Mouse (Mus musculus) testis, adult 2 months (tissue): ENCODE results near the gene Olfr1221.

Source experiments
- CTCF ChIP-seq: fragments of 200-500 bp; IDR thresholded peaks from 2 replicates; pipeline ENCODE4 v1.5.1; 2012; ENCODE audit warnings: low read depth, mild to moderate bottlenecking, inconsistent platforms, low read length, moderate library complexity; ENCODE audit not compliant: control insufficient read depth, insufficient read depth, insufficient replicate concordance
- POLR2A ChIP-seq: fragments of 200-500 bp; IDR thresholded peaks from 2 replicates; pipeline ENCODE4 v1.6.1; 2012; ENCODE audit warnings: low read depth, mild to moderate bottlenecking, inconsistent platforms, low read length, moderate library complexity; ENCODE audit not compliant: control insufficient read depth

DNA sequence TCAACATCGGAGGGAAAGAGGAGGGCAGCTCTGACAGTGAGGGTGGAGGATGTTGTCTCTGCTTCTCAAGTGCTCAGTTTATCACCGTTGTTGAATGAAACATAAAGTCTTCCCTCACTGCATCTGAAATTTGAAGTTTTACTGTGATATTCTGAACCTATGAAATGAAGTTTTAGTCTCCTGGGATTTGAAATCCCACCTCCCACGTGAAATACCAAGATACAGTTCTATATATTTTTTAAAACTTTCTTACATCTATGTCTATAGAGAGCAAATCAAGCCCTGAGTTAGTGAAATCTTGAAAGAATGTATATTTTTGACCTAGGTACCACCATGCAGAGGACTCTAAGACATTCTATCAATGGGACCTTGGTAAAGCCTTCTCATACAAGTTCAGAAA is 10.3 kb downstream of the Olfr1221 start, which contains the start of gene Olfr1220:
- no peak for TF ChIP-seq POLR2A
- no peak for TF ChIP-seq CTCF
